Mouse (Mus musculus) liver, embryonic 14.5 days (tissue): ENCODE results near the gene Klhl7.

Experiments
- CTCF ChIP-seq: IDR thresholded peaks from 2 replicates; pipeline ENCODE4 v1.5.1; 2016; ENCODE audit warnings: antibody characterized with exemption, low read depth, control low read depth
- EP300 ChIP-seq: IDR thresholded peaks from 2 replicates; pipeline ENCODE4 v1.6.1; 2016; ENCODE audit warnings: antibody characterized with exemption, low read depth

GRCm38 (mm10) chr5:24072031-24072430, 28.4 kb upstream of the Klhl7 start:
- TF ChIP-seq CTCF: no peak
- TF ChIP-seq EP300: no peak
